Mouse (Mus musculus) forelimb bud, embryonic 11.5 days (tissue): Measurements from ENCODE around the gene Dxo.
"Not testable (repeated sequence)": the region's sequence is repeated elsewhere in the genome, so short reads cannot be mapped to it uniquely, and the experiment has no call there.

Source experiments
- DNase-seq: peaks from one replicate; pipeline ENCODE4 v3.0.0-alpha.2; 2012; ENCODE audit warnings: low read depth, low spot score

Gene Dxo

GRCm38 (mm10) chr17:34830776-34831175, 6.0 kb upstream of the Dxo start:
- not testable (repeated sequence) for DNase-seq

GRCm38 (mm10) chr17:34836155-34836855, 514 bp upstream of the Dxo start:
- DNase-seq, result no peak

GRCm38 (mm10) chr17:34837464-34838324, 875 bp downstream of the Dxo start:
- DNase-seq, result no peak

GRCm38 (mm10) chr17:34838785-34839184, 2.0 kb downstream of the Dxo start:
- no peak for DNase-seq

GRCm38 (mm10) chr17:34840736-34841307, 4.0 kb downstream of the Dxo start:
- no peak for DNase-seq

GRCm38 (mm10) chr17:34844884-34845283, 8.1 kb downstream of the Dxo start:
- no peak for DNase-seq

- DNase-seq, result no peak
Measured at GRCm38 (mm10) chr17:34847192-34847591, 10.4 kb downstream of the Dxo start.

GRCm38 (mm10) chr17:34847615-34848014, 10.8 kb downstream of the Dxo start:
- DNase-seq, result no peak

- peak; percentile 97 for DNase-seq
Measured at GRCm38 (mm10) chr17:34849722-34850516, 13.1 kb downstream of the Dxo start, which contains the start of the genes Skiv2l and Nelfe. Gene Skiv2l, minus strand, starts transcription at chr17:34850210. Gene Nelfe, plus strand, starts transcription at chr17:34850391.

- no peak for DNase-seq
Measured at GRCm38 (mm10) chr17:34850517-34851125, 13.8 kb downstream of the Dxo start.

GRCm38 (mm10) chr17:34853511-34853910, 16.7 kb downstream of the Dxo start:
- DNase-seq, result no peak

- no peak for DNase-seq
Measured at GRCm38 (mm10) chr17:34854761-34855160, 17.9 kb downstream of the Dxo start.

GRCm38 (mm10) chr17:34855825-34856224, 19.0 kb downstream of the Dxo start:
- DNase-seq, result peak; percentile 40

- DNase-seq, result no peak
Measured at GRCm38 (mm10) chr17:34858670-34859069, 21.9 kb downstream of the Dxo start.

GRCm38 (mm10) chr17:34860514-34860913, 23.7 kb downstream of the Dxo start:
- no peak for DNase-seq

GRCm38 (mm10) chr17:34861704-34862415, 25.0 kb downstream of the Dxo start:
- no peak for DNase-seq

GRCm38 (mm10) chr17:34862416-34863081, 25.7 kb downstream of the Dxo start, which contains the start of gene Cfb:
Gene Cfb, minus strand, starts transcription at chr17:34862518.
- no peak for DNase-seq

GRCm38 (mm10) chr17:34865981-34866380, 29.2 kb downstream of the Dxo start:
- no peak for DNase-seq

- no peak for DNase-seq
Measured at GRCm38 (mm10) chr17:34874321-34874720, 37.5 kb downstream of the Dxo start.
